Mouse (Mus musculus): ENCODE measurements around the gene Gm20517.

Gene Gm20517

GRCm38 (mm10) chr17:47610849-47611660, at the start of gene Gm20517, which contains the start of the genes Bysl and Med20:
Gm20517 (plus strand) TSS chr17:47611589.
Bysl (minus strand) TSS chr17:47611492.
Med20 (plus strand) TSS chr17:47611582.
- peak; percentile 85 to 92 for DNase-seq (ENCODE audit: low read depth in 1 of 2, low spot score in 2 of 2)

- DNase-seq (ENCODE audit: low read depth in 1 of 2, low spot score in 2 of 2), result no peak
Observed at GRCm38 (mm10) chr17:47562875-47563274, 48.5 kb upstream of the Gm20517 start.

- DNase-seq (ENCODE audit: low read depth in 1 of 2, low spot score in 2 of 2), result no peak
Observed at GRCm38 (mm10) chr17:47564612-47565011, 46.8 kb upstream of the Gm20517 start.

- DNase-seq (ENCODE audit: low read depth in 1 of 2, low spot score in 2 of 2), result no peak
Observed at GRCm38 (mm10) chr17:47566133-47566532, 45.3 kb upstream of the Gm20517 start.

GRCm38 (mm10) chr17:47567271-47567670, 44.1 kb upstream of the Gm20517 start:
- DNase-seq (ENCODE audit: low read depth in 1 of 2, low spot score in 2 of 2), result no peak

GRCm38 (mm10) chr17:47568389-47568788, 43.0 kb upstream of the Gm20517 start:
- no peak for DNase-seq (ENCODE audit: low read depth in 1 of 2, low spot score in 2 of 2)

GRCm38 (mm10) chr17:47568951-47569527, 42.4 kb upstream of the Gm20517 start:
- no peak for DNase-seq (ENCODE audit: low read depth in 1 of 2, low spot score in 2 of 2)

- DNase-seq (ENCODE audit: low read depth in 1 of 2, low spot score in 2 of 2), result no peak
Observed at GRCm38 (mm10) chr17:47571621-47572020, 39.8 kb upstream of the Gm20517 start.

- no peak for DNase-seq (ENCODE audit: low read depth in 1 of 2, low spot score in 2 of 2)
Observed at GRCm38 (mm10) chr17:47572436-47572835, 39.0 kb upstream of the Gm20517 start.

GRCm38 (mm10) chr17:47574028-47574427, 37.4 kb upstream of the Gm20517 start:
- DNase-seq (ENCODE audit: low read depth in 1 of 2, low spot score in 2 of 2), result no peak

GRCm38 (mm10) chr17:47574830-47575229, 36.6 kb upstream of the Gm20517 start:
- no peak for DNase-seq (ENCODE audit: low read depth in 1 of 2, low spot score in 2 of 2)

- no peak for DNase-seq (ENCODE audit: low read depth in 1 of 2, low spot score in 2 of 2)
Observed at GRCm38 (mm10) chr17:47578655-47579054, 32.7 kb upstream of the Gm20517 start.

GRCm38 (mm10) chr17:47580962-47581361, 30.4 kb upstream of the Gm20517 start:
- DNase-seq (ENCODE audit: low read depth in 1 of 2, low spot score in 2 of 2), result no peak

- no peak for DNase-seq (ENCODE audit: low read depth in 1 of 2, low spot score in 2 of 2)
Observed at GRCm38 (mm10) chr17:47588517-47588916, 22.9 kb upstream of the Gm20517 start.

- DNase-seq (ENCODE audit: low read depth in 1 of 2, low spot score in 2 of 2), result no peak
Observed at GRCm38 (mm10) chr17:47591073-47591472, 20.3 kb upstream of the Gm20517 start.

- DNase-seq (ENCODE audit: low read depth in 1 of 2, low spot score in 2 of 2), result peak; percentile 64 to 86
Observed at GRCm38 (mm10) chr17:47593215-47593853, 18.1 kb upstream of the Gm20517 start.

GRCm38 (mm10) chr17:47593854-47594182, 17.6 kb upstream of the Gm20517 start:
- DNase-seq (ENCODE audit: low read depth in 1 of 2, low spot score in 2 of 2), result no peak

GRCm38 (mm10) chr17:47594183-47594968, 17.0 kb upstream of the Gm20517 start:
- no peak for DNase-seq (ENCODE audit: low read depth in 1 of 2, low spot score in 2 of 2)

GRCm38 (mm10) chr17:47594969-47595247, 16.5 kb upstream of the Gm20517 start:
- DNase-seq (ENCODE audit: low read depth in 1 of 2, low spot score in 2 of 2), result no peak

- DNase-seq (ENCODE audit: low read depth in 1 of 2, low spot score in 2 of 2), result peak; percentile 64 to 74
Observed at GRCm38 (mm10) chr17:47595248-47596161, 15.9 kb upstream of the Gm20517 start.
